Mouse (Mus musculus) cerebellum, postnatal 10 days (tissue): Measurements from ENCODE around the gene Enah.

Experiments
- DNase-seq, 2 experiments: peaks; one replicate each; pipeline ENCODE4 v3.0.0; 2021; ENCODE audit warnings: mixed read lengths in 2 of 2

Gene Enah

GRCm38 (mm10) chr1:182027426-182027979 is 7.7 kb upstream of the Enah start:
- no peak for DNase-seq

- DNase-seq, result no peak
These were observed 7.0 kb upstream of the Enah start for GRCm38 (mm10) chr1:182026821-182027220.

- no peak for DNase-seq
These were observed 6.3 kb upstream of the Enah start for GRCm38 (mm10) chr1:182026120-182026519.

DNA sequence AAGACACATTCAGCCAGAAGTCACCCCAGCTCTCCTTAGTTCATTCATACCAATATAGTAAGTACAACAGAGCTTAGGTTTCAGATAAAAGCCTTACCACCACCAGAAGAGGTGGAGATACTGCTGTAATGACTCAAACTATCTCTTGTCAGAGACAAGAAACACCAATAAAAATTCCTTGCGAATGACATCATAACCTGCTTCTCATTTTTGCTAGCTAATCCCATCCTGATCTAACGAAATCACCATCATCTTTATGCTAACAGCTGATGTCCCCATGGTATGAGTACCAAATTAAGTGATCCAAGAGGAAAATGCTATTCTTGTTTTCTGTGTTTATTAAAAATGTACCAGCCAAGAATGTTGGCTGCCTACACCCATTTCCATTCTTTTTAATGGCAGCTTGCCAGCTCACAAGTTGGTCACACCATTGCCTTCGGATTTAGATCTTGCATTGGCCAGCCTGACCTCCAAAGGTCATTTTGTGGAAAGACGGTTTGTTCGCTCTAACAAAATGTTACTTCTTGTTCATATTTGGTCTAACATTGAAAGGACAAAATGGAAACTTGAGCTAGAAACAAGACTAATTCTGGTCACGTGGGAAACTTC is 2.0 kb upstream of the Enah start:
- peak in 1 of 2 experiments; percentile 27 for DNase-seq

GRCm38 (mm10) chr1:182020831-182021460 is 1.2 kb upstream of the Enah start:
- peak; percentile 39 to 47 for DNase-seq

DNA sequence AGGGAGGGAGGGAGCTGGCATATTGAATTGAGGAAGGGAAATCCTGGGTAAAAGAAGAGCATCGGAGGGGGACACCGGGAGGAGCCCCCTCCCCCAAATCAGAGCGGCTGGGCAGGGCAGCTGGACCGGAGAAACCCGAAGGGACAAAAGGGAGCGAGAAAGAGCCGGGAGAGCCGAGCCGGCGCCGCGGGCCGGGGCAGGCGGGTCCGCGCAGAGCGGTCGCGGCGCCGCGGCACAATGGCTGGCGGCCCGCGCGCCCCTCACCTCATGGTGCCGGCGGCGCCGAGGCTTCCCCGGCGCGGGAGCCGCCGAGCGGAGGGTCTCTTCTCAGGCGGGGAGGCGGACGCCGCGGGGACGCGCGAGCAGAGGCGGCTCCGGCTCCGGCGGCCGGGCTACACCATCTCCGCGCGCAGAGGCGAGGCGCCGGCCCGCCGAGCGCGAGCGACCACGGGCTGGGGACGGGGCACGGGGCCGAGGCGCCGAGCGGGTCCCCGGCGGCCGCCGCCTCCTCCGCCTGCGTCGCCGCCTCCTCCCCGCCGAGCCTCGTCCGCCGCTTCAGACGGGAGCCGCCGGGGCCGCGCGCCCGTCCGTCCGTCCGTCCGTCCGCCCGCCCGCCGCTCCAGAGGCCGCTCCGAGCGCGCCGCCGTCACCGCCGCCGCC is 394 bp downstream of the Enah start:
- DNase-seq, result peak; percentile 61 to 67

- peak; percentile 73 to 76 for DNase-seq
These were observed 1.2 kb downstream of the Enah start for GRCm38 (mm10) chr1:182018397-182019265.

DNA sequence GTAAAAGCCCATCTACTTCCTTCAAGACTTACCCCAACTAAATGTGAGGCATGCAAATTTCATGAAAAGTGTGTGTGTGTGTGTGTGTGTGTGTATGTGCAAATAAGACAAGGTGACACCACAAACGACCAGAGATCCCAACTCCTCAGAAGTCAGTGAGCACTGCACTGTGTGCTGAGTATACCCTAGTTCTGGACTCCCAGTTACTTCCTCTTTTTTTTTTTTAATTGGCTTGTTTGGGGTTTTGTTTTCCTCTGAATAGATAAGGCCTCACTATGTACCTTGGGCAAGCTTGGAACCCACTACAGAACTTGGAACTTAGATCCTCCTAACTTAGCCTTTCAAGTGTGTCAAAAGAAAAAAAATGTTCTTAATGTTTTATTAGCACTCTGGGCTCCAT is 14.0 kb downstream of the Enah start:
- DNase-seq, result no peak

- peak in 1 of 2 experiments; percentile 7 for DNase-seq
These were observed 21.1 kb downstream of the Enah start for GRCm38 (mm10) chr1:181998673-181999072.

GRCm38 (mm10) chr1:181997791-181998190 is 22.0 kb downstream of the Enah start:
- no peak for DNase-seq

DNA sequence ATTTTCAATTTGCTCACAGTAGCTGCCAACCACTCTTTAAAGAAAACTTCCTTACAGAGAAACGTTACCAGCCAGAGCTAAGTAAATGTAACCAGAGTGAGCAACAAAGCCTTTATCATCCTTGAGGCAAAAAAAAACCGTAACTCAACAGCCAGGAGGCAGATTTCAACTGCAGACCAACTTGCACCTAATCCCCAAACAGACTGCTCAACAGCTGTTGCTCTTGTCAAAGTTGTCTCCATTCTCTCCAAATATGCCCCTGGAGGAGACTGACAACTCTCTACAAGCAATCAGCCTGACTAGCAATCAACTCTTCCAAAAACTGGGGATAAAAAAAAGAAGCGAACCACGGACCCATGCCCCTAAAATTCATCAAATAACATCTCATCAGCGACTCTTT is 26.2 kb downstream of the Enah start:
- no peak for DNase-seq

- DNase-seq, result no peak
These were observed 31.4 kb downstream of the Enah start for GRCm38 (mm10) chr1:181988367-181988766.

GRCm38 (mm10) chr1:181987226-181987625 is 32.6 kb downstream of the Enah start:
- DNase-seq, result no peak

DNA sequence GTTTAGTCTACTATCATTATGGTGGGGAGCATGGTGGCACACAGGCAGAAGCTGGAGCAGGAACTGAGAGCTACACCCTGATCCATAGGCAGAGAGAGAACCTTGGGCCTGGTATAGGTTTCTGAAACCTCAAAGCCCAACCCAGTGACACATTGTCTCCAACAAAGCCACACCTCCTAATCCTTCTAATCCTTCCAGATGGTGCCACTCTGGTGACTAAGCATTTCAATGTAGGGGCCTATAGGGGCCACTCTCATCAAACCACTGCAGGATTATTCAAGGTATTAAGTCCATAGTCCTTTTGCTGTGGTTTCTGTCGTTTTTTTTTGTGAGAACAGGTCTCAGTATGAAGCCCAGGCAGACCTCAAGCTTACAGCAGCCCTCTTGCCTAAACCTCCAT is 33.9 kb downstream of the Enah start:
- DNase-seq, result no peak

- no peak for DNase-seq
These were observed 35.0 kb downstream of the Enah start for GRCm38 (mm10) chr1:181984811-181985210.

- DNase-seq, result peak; percentile 38 to 45
These were observed 39.6 kb downstream of the Enah start for GRCm38 (mm10) chr1:181980017-181980719.

DNA sequence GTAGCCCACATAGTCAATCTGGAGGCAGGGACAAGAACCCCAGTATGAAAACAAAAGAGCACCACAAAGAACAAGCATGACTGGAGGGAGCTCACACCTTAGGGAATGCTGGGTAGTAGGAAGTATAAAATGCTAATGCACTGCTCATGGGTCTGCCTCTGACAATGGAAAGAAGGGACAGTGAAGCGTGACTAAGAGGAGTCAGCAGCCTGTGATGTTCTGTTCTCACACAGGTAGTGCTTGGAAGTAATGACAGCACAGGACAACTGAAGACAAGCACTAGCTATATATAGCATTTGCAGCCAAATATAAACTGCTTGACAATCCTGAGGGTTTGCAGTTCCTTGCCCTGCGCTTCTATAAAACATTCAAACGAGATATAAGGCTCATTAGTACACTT is 44.3 kb downstream of the Enah start:
- no peak for DNase-seq

- no peak for DNase-seq
These were observed 44.9 kb downstream of the Enah start for GRCm38 (mm10) chr1:181974897-181975296.

- DNase-seq, result no peak
These were observed 54.5 kb downstream of the Enah start for GRCm38 (mm10) chr1:181965277-181965676.

DNA sequence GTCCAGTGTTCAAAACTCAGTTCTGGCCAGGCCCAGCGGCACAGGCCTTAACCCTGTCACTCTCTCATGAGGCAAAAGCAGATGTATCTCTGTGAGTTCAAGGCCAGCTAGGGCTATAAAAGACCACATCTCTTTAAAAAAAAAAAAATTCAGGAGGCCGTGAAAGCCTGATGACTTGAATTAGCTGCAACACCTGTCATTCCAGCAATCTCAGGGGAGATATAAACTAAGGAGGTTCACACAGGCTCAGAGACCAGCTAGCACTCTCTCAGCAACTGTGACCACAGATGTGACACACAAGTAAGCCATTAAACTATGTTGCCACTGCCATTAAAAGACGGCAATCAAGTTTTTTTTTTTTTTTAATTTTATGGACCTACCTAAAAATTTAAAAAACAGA is 56.0 kb downstream of the Enah start:
- no peak for DNase-seq

GRCm38 (mm10) chr1:181963351-181963750 is 56.4 kb downstream of the Enah start:
- DNase-seq, result no peak

- no peak for DNase-seq
These were observed 59.4 kb downstream of the Enah start for GRCm38 (mm10) chr1:181960383-181960782.
